Mouse (Mus musculus): ENCODE measurements around the gene Invs.

Invs gene

DNA sequence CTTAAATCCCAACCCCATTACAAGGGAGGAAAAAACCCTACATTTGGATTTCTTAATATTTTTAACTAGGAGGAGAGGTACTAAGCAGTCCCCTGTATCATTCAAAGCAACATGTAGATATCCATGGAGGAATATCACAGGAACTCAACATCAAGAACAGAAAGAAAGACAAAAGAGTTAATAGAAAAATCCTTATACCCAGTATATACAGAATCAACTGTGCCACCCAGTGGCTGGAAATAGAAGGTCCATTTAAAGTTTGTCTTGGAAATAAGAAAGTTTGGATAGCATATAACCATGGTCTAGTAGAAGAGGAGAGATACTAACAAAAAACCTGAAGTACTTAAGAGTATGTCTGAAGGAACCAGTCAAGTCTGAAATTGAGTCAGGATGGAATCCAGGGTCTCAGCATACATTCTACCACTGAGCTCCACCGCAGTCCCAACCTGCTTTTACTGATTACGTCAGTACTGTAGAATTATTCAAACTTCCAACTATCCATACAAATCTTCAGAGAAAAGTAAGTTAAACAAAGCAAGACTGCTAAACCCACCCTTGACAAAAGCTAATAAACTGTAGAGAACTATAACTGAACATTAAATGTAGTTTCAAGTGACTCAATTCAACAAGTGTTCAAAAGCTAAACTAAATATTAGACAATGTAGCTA, 174.7 kb downstream of the Invs start:
- peaks cover 91% of the 10 kb centered on the region for H3K36me3 ChIP-seq (ENCODE audit: insufficient read depth, low read length)
- H3K4me3 ChIP-seq (replicated peaks; ENCODE audit: low read length) = no peak overlapping the region
- no peaks in the 10 kb centered on the region for H3K4me1 ChIP-seq (replicated peaks; ENCODE audit: low read depth, low read length)
- no peaks in the 10 kb centered on the region for H3K27me3 ChIP-seq (ENCODE audit: insufficient read depth, low read length)
- no peak for TF ChIP-seq NANOG (IDR thresholded peaks at IDR 0.05; ENCODE audit: borderline replicate concordance, low read length)
- 0 out of 2 replicates have a peak, but pooled peaks have one; percentile 4 for TF ChIP-seq CTCF (conservative IDR thresholded peaks at IDR 0.05; ENCODE audit: low read length)
- no peaks in the 10 kb centered on the region for H3K9me3 ChIP-seq (ENCODE audit: low read length)

DNA sequence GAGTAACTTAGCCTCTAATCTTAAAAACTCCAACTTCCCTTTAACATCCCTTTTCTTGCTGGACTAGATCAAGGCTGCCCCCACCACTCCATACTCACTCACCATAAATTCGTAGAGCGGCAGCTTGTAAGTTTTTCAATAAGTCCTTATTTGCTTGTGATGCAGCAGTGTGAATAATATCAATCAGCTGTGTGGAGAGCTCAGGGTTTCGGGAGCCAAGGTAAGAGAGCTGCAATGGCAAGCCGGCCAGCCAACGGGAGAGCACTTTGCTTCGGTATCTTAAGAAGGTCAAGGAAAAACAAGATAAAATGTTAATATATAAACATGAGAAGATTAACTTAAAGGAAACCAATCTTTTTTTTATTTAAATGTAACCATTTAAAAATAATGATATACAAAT, 178.9 kb downstream of the Invs start:
- H3K4me3 ChIP-seq (replicated peaks; ENCODE audit: low read length) = no peak overlapping the region
- no peak for TF ChIP-seq CTCF (conservative IDR thresholded peaks at IDR 0.05; ENCODE audit: low read length)

DNA sequence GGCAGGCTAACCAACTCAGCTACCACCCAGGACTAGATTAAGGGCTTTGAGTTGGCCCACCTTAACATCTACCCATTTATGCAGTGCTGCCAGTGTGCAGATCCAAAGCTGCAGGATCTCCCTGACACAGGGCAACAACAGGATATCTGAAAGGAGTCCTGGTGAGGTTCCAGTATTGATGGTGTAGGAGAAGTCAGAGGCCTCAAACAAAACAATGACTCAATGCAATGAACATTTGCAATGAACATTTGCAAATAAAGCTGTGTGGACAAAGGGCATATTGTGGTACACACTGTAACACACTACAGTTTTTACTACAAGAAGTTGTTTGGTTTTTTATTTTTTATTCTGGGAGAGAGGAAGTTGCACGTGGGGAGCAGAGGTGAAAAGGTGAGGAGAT, 181.5 kb downstream of the Invs start:
- TF ChIP-seq CTCF (conservative IDR thresholded peaks at IDR 0.05; ENCODE audit: low read length) = no peak
- no peak for TF ChIP-seq POU5F1 (IDR thresholded peaks at IDR 0.05; ENCODE audit: borderline replicate concordance, low read length)
- TF ChIP-seq NANOG (IDR thresholded peaks at IDR 0.05; ENCODE audit: borderline replicate concordance, low read length) = no peak

More for the DNA sequence above, 178.9 kb downstream of the Invs start:
- H3K4me1 ChIP-seq (replicated peaks; ENCODE audit: low read depth, low read length) = no peaks in the 10 kb centered on the region
- no peaks in the 10 kb centered on the region for H3K9me3 ChIP-seq (ENCODE audit: low read length)
- H3K27me3 ChIP-seq (ENCODE audit: insufficient read depth, low read length) = no peaks in the 10 kb centered on the region
- peaks cover 94% of the 10 kb centered on the region for H3K36me3 ChIP-seq (ENCODE audit: insufficient read depth, low read length)

DNA sequence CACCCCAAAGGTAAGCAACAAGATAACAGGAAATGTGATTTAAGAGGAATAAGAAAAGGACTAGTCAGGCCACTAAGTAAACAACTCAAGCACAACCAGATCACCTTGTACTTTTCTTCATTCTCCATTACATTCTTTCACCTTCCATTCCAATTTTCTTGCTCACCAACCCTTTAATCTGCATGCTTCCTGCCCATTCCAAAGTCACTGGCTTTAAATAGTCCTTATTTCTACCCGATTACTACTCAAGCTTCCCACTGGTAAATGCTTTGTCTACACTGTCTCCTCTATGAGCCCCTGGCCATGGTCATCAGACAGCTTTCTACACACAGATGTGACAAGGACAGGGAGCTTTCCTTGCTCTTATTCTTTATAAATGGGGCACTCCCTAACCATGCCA, 191.4 kb downstream of the Invs start:
- Histone ChIP-seq H3K4me3 (replicated peaks; ENCODE audit: low read length) (peak overlapping the region; percentile 95), H3K27me3 (ENCODE audit: insufficient read depth, low read length) (no peaks in the 10 kb centered on the region), H3K9me3 (ENCODE audit: low read length) (no peaks in the 10 kb centered on the region), H3K4me1 (replicated peaks; ENCODE audit: low read depth, low read length) (peaks cover 25% of the 10 kb centered on the region), H3K36me3 (ENCODE audit: insufficient read depth, low read length) (peaks cover 44% of the 10 kb centered on the region)
- TF ChIP-seq POU5F1 (IDR thresholded peaks at IDR 0.05; ENCODE audit: borderline replicate concordance, low read length) (no peak), CTCF (conservative IDR thresholded peaks at IDR 0.05; ENCODE audit: low read length) (no peak), NANOG (IDR thresholded peaks at IDR 0.05; ENCODE audit: borderline replicate concordance, low read length) (no peak)

More for the DNA sequence above, 181.5 kb downstream of the Invs start:
- peaks cover 8% of the 10 kb centered on the region; the same call in 1 of the 2 replicates for H3K4me1 ChIP-seq (replicated peaks; ENCODE audit: low read depth, low read length)
- no peaks in the 10 kb centered on the region for H3K9me3 ChIP-seq (ENCODE audit: low read length)
- H3K36me3 ChIP-seq (ENCODE audit: insufficient read depth, low read length) = peaks cover 92% of the 10 kb centered on the region
- no peak overlapping the region for H3K4me3 ChIP-seq (replicated peaks; ENCODE audit: low read length)
- H3K27me3 ChIP-seq (ENCODE audit: insufficient read depth, low read length) = no peaks in the 10 kb centered on the region

DNA sequence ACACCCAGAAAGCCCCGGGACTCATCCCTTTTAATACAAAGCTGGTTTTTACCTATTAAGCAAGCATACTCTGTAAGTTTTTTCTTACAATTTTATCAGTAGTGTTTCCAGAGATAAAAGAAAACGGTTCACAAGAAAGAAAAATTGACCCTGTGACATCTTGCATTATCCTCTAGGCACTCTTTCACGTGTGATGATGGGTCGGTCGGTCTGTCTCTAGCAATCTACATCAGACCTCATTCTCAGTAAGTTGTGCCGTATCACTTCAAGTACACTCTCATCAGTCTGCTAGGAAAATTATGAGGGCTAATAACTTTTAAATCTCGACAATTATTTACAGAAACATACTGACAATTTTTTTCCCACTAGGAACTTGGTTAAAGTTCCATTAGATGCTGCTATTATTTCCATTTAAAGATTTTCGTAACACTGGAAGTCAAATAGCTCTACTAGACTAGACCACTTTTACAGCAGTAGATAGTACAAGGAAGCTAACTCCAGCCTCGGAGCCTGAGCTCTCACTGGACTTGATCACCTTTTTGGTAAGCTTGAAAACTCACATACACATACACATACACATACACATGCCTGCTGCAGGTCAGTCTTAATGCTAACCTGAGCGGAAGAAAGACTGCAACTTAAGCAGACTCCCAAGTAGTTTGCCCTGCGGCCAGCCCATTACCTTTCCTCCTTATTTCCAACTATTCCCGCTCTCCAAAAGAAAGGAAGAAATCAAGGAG, 192.7 kb downstream of the Invs start:
- H3K27me3 ChIP-seq (ENCODE audit: insufficient read depth, low read length) = no peaks in the 10 kb centered on the region
- peak overlapping the region; percentile 95 for H3K4me3 ChIP-seq (replicated peaks; ENCODE audit: low read length)
- H3K4me1 ChIP-seq (replicated peaks; ENCODE audit: low read depth, low read length) = peaks cover 25% of the 10 kb centered on the region
- peaks cover 32% of the 10 kb centered on the region for H3K36me3 ChIP-seq (ENCODE audit: insufficient read depth, low read length)
- H3K9me3 ChIP-seq (ENCODE audit: low read length) = no peaks in the 10 kb centered on the region
- no peak for TF ChIP-seq CTCF (conservative IDR thresholded peaks at IDR 0.05; ENCODE audit: low read length)
- TF ChIP-seq POU5F1 (IDR thresholded peaks at IDR 0.05; ENCODE audit: borderline replicate concordance, low read length) = no peak
- TF ChIP-seq NANOG (IDR thresholded peaks at IDR 0.05; ENCODE audit: borderline replicate concordance, low read length) = no peak

DNA sequence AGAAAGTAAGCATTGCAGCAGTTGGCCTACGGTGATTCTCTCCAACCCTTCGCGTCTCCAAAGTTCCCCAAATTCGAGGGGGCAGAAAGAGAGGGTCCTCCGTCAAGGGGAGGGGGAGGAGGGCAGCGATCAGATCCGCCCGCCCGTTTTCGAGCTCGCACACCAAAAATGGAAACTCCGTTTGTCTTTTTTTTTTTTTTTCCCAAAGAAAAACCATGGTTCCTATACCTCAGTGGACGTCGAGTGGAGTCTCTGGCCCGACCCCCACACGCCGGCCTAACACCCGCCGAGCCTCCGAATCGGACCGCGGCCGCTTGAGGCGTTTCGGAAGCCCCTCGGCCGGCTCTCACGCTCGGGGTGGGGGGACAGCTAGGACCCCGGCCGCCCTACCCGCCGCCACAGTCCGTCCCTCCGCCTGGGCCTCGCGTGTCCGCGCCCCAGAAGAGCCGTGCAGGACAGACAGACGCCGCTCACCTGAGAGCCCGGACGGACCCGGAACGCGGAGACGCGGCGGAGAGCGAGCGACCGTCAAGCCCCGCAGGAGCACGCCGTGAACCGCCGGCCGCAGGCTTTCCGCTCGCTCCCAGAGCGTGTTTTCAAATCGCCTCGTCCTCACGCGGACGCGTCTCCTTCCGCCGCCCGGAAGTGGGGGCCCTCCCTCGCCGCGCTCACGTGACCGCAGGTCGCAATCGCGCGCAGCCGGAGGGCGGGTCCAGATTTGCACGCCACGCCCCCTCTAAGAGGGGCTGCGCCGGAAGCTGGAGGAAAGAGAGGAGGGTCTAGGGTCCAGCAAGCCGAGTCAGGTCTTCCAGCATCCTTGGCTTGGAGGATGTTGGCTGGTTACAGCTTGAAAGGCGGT, 193.5 kb downstream of the Invs start, which contains the start of gene Tex10:
Tex10 (minus strand) TSS at position 668 of the 859 bp plus-strand sequence.
- H3K27me3 ChIP-seq (ENCODE audit: insufficient read depth, low read length) = no peaks in the 10 kb centered on the region

DNA sequence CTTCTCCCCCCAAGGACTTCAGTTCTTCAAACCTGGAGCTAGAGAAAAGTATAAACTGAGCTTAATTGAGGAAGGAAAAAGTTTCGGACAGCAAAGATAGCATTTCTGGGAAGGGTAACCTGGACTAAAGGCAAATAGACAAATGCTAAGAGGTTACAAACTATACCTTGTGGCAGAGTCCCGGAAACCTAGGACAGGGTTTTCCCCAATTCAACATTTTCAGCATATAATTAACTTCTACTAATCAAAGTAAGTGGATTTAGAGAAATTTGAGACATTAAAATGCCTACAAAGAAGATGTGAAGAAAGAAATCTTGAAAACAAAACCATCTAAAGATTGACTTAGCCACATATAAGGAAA, 194.1 kb downstream of the Invs start:
- H3K9me3 ChIP-seq (ENCODE audit: low read length) = no peaks in the 10 kb centered on the region
- peaks cover 25% of the 10 kb centered on the region for H3K4me1 ChIP-seq (replicated peaks; ENCODE audit: low read depth, low read length)
- no peaks in the 10 kb centered on the region for H3K27me3 ChIP-seq (ENCODE audit: insufficient read depth, low read length)
- TF ChIP-seq POU5F1 (IDR thresholded peaks at IDR 0.05; ENCODE audit: borderline replicate concordance, low read length) = no peak
- no peak for TF ChIP-seq NANOG (IDR thresholded peaks at IDR 0.05; ENCODE audit: borderline replicate concordance, low read length)
- no peak for TF ChIP-seq CTCF (conservative IDR thresholded peaks at IDR 0.05; ENCODE audit: low read length)
- peaks cover 19% of the 10 kb centered on the region for H3K36me3 ChIP-seq (ENCODE audit: insufficient read depth, low read length)
- H3K4me3 ChIP-seq (replicated peaks; ENCODE audit: low read length) = peak overlapping the region; percentile 95

More for the DNA sequence above, 193.5 kb downstream of the Invs start, which contains the start of gene Tex10:
- no peaks in the 10 kb centered on the region for H3K9me3 ChIP-seq (ENCODE audit: low read length)
- TF ChIP-seq NANOG (IDR thresholded peaks at IDR 0.05; ENCODE audit: borderline replicate concordance, low read length) (no peak), POU5F1 (IDR thresholded peaks at IDR 0.05; ENCODE audit: borderline replicate concordance, low read length) (no peak), CTCF (conservative IDR thresholded peaks at IDR 0.05; ENCODE audit: low read length) (no peak)
- peak within 1 kb of the TSS; percentile 95 for H3K4me3 ChIP-seq (replicated peaks; ENCODE audit: low read length)
- H3K36me3 ChIP-seq (ENCODE audit: insufficient read depth, low read length) = peaks cover 25% of the 10 kb centered on the region
- peaks cover 25% of the 10 kb centered on the region for H3K4me1 ChIP-seq (replicated peaks; ENCODE audit: low read depth, low read length)

DNA sequence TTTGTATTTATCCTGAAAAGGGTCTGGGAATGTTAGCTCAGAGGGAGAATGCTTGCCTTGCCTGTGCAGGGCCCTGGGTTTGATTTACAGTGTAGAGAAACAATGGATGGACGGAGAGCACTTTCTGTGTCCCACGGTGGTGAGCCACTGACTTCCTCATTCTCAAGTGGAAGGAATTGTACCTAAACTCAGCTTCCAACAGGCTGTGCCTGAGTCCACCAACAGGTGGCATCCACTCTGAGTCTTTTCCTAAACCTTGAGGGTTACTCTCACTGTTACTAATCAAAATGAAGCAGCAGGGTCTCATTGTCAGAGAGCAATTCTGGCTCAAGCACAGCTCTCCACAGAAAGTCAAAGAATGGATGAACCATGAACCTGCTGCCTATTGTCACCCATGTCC, 201.7 kb downstream of the Invs start:
- TF ChIP-seq POU5F1 (IDR thresholded peaks at IDR 0.05; ENCODE audit: borderline replicate concordance, low read length) (no peak), CTCF (conservative IDR thresholded peaks at IDR 0.05; ENCODE audit: low read length) (peak; percentile 65)
- H3K4me1 ChIP-seq (replicated peaks; ENCODE audit: low read depth, low read length) = peaks cover 8% of the 10 kb centered on the region

More for the DNA sequence above, 201.7 kb downstream of the Invs start:
- no peaks in the 10 kb centered on the region for H3K9me3 ChIP-seq (ENCODE audit: low read length)
- H3K27me3 ChIP-seq (ENCODE audit: insufficient read depth, low read length) = no peaks in the 10 kb centered on the region
- no peaks in the 10 kb centered on the region for H3K36me3 ChIP-seq (ENCODE audit: insufficient read depth, low read length)
- no peak overlapping the region for H3K4me3 ChIP-seq (replicated peaks; ENCODE audit: low read length)
